Mouse (Mus musculus) megakaryocyte, embryonic 14.5 days (primary cell): ENCODE data around the gene Aqp9.

Experiments
- FLI1 ChIP-seq: IDR thresholded peaks from 2 replicates; pipeline ENCODE4 v1.6.1; 2012; ENCODE audit warnings: low read length, inconsistent platforms, mixed read lengths
- GATA1 ChIP-seq: IDR thresholded peaks from 3 replicates; pipeline ENCODE4 v1.6.1; 2012; ENCODE audit warnings: mixed read lengths, low read length, inconsistent platforms, borderline replicate concordance

- TF ChIP-seq FLI1 (no peak), GATA1 (no peak)
Measured at GRCm38 (mm10) chr9:71213636-71214035, 45.2 kb upstream of the Aqp9 start.
